Mouse (Mus musculus) midbrain, embryonic 12.5 days (tissue): ENCODE results near the gene Tctex1d1. TPM values are rescaled to one million over a fixed set of nuclear protein-coding genes. Genes with fewer than 3 reads are reported as not detected.

Experiments used
- ATAC-seq: fragments of 200-750 bp; cut with Nextera tagmentation; 2 replicates; pipeline ENCODE4 v1.8.0; 2017; ENCODE audit warnings: low read depth, moderate TSS enrichment, moderate library complexity; ENCODE audit not compliant: low FRiP score
- H3K27ac ChIP-seq: fragments of 300-500 bp; sonication (generic); replicated peaks from 2 replicates; pipeline ENCODE4 v1.5.1; 2016; ENCODE audit warnings: mild to moderate bottlenecking
- H3K27me3 ChIP-seq: fragments of 300-500 bp; sonication (generic); 2 replicates; pipeline ENCODE4 v1.6.1; 2016; ENCODE audit warnings: mild to moderate bottlenecking
- H3K36me3 ChIP-seq: fragments of 300-500 bp; sonication (generic); 2 replicates; pipeline ENCODE4 v1.6.1; 2016
- H3K4me1 ChIP-seq: fragments of 300-500 bp; sonication (generic); 2 replicates; pipeline ENCODE4 v1.6.1; 2016
- H3K4me2 ChIP-seq: fragments of 300-500 bp; sonication (generic); replicated peaks from 2 replicates; pipeline ENCODE4 v1.6.1; 2016; ENCODE audit warnings: mild to moderate bottlenecking, moderate library complexity
- H3K4me3 ChIP-seq: fragments of 300-500 bp; sonication (generic); 2 replicates; pipeline ENCODE4 v1.5.1; 2016; ENCODE audit warnings: mild to moderate bottlenecking
- H3K9ac ChIP-seq: fragments of 300-500 bp; sonication (generic); replicated peaks from 2 replicates; pipeline ENCODE4 v1.6.1; 2016; ENCODE audit warnings: mild to moderate bottlenecking, moderate library complexity
- H3K9me3 ChIP-seq: fragments of 300-500 bp; sonication (generic); 2 replicates; pipeline ENCODE4 v1.6.1; 2016; ENCODE audit warnings: mild to moderate bottlenecking
- WGBS: fragments of 180-500 bp; shearing (Covaris S2); methylation state at CpG from one replicate; pipeline ENCODE4 v1.1.7; 2016; 5-methylcytosine and 5-hydroxymethylcytosine counted together
- polyA plus RNA-seq: library from polyadenylated mRNA; unstranded; fragments of >200 nt; fragmentation: Nextera tagmentation; extraction: Ambion mirVana; gene quantifications from 2 replicates; pipeline ENCODE4 v1.2.1, GENCODE M21; 2016

The Tctex1d1 gene
- polyA plus RNA-seq, 1 experiment from 2014 or later, result not detected

- H3K4me2 ChIP-seq, result no peak overlapping the region
- no peak for ATAC-seq
- no peak overlapping the region for H3K27ac ChIP-seq
- no peaks in the 10 kb centered on the region for H3K9me3 ChIP-seq
- no peak overlapping the region for H3K4me3 ChIP-seq
- H3K4me1 ChIP-seq, result peaks cover 2% of the 10 kb centered on the region
- no peaks in the 10 kb centered on the region for H3K36me3 ChIP-seq
- WGBS, result 78% methylated on average over 5 of the region's 5 CpGs
- no peak overlapping the region for H3K9ac ChIP-seq
- H3K27me3 ChIP-seq, result 0 out of 2 replicates have a peak, but pooled peaks cover 8% of the 10 kb centered on the region
Measured at GRCm38 (mm10) chr4:102971159-102971558, 7.2 kb upstream of the Tctex1d1 start.

DNA sequence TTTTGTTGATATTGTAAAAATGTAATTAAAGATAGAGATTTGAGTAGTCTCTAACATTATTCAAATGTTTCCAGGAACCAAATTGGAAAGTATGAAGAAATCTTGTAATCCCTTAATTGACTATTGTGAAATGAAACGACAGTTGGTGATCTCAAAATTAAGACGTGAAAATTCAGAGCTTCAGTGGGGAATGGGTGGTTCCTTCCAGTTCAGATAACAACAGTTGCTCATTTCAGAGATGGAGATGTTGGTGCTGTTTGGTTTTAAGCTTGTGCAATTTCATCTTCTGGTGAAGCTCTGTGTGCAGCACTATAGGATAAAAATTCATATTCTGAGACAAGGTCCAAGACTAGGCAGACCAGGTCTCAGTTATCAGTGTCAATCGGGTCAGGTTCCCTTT, 6.3 kb upstream of the Tctex1d1 start:
- Histone ChIP-seq H3K9ac (no peak overlapping the region), H3K36me3 (no peaks in the 10 kb centered on the region), H3K27ac (no peak overlapping the region), H3K4me2 (no peak overlapping the region), H3K4me1 (peaks cover 10% of the 10 kb centered on the region), H3K4me3 (no peak overlapping the region), H3K27me3 (peaks cover 13% of the 10 kb centered on the region), H3K9me3 (no peaks in the 10 kb centered on the region)
- ATAC-seq, result no peak
- WGBS, result 71% methylated on average over 3 of the region's 3 CpGs

DNA sequence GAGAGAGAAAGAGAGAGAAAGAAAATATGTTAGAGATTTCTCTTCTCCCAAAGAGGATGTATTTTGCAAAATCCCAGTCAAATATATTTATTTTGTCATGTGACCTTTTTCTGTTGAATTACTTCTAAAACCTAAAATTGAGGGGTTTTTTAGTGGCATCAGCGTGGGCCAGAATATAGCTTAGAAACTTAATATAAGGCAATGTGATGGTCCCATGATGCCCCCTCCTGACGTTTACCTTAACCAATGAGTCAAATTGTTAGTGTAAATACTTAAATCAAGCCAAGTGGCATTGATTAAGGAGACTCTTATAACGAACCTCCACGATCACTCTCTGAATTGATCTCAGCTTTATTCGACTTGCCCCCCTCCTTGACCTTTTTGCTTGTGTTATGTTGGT, 4.2 kb upstream of the Tctex1d1 start:
- no peak overlapping the region for H3K27ac ChIP-seq
- no peak overlapping the region for H3K4me2 ChIP-seq
- H3K36me3 ChIP-seq, result no peaks in the 10 kb centered on the region
- WGBS, result 59% methylated on average over 5 of the region's 5 CpGs
- no peak overlapping the region for H3K9ac ChIP-seq
- no peaks in the 10 kb centered on the region for H3K9me3 ChIP-seq
- no peak for ATAC-seq
- H3K4me1 ChIP-seq, result peaks cover 23% of the 10 kb centered on the region
- peaks cover 23% of the 10 kb centered on the region for H3K27me3 ChIP-seq
- no peak overlapping the region for H3K4me3 ChIP-seq

GRCm38 (mm10) chr4:102976290-102977275, 1.8 kb upstream of the Tctex1d1 start:
- no peak for ATAC-seq
- WGBS, result 13% methylated on average over 12 of the region's 12 CpGs
- Histone ChIP-seq H3K4me1 (peaks cover 23% of the 10 kb centered on the region), H3K27me3 (peaks cover 29% of the 10 kb centered on the region), H3K4me2 (no peak overlapping the region), H3K9ac (no peak overlapping the region), H3K36me3 (no peaks in the 10 kb centered on the region), H3K4me3 (no peak overlapping the region), H3K27ac (no peak overlapping the region), H3K9me3 (no peaks in the 10 kb centered on the region)

GRCm38 (mm10) chr4:102977778-102978321, 556 bp upstream of the Tctex1d1 start:
- Histone ChIP-seq H3K4me1 (peaks cover 23% of the 10 kb centered on the region), H3K9ac (no peak overlapping the region; the same call in 1 of the 2 replicates), H3K4me3 (peak overlapping the region; percentile 27), H3K27me3 (peaks cover 29% of the 10 kb centered on the region), H3K4me2 (peak overlapping the region; percentile 54), H3K36me3 (no peaks in the 10 kb centered on the region), H3K27ac (no peak overlapping the region), H3K9me3 (no peaks in the 10 kb centered on the region)
- ATAC-seq, result no peak
- 12% methylated on average over 16 of the region's 16 CpGs for WGBS

DNA sequence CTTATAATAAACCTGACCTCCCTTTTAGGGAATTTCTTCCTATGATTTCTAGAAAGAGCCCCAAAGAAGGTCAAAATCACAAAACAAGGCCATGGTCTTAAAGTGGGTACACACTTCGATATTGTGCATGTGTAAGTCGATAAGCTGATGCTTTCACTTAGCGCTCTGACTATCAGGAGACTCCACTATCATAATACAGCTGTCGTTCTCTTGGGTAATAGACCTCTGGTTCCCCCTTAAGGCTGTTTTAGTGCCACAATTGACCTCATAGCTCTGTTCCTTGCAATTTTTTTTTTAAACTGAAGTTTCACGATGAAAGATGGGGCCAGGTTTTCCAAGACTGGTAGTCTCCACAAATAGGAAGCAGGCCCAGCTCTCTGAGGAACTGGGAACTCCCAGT, 979 bp downstream of the Tctex1d1 start:
- peaks cover 28% of the 10 kb centered on the region for H3K27me3 ChIP-seq
- H3K9ac ChIP-seq, result no peak overlapping the region
- H3K36me3 ChIP-seq, result no peaks in the 10 kb centered on the region
- no peaks in the 10 kb centered on the region for H3K9me3 ChIP-seq
- WGBS, result 64% methylated on average over 5 of the region's 5 CpGs
- no peak overlapping the region for H3K27ac ChIP-seq
- H3K4me1 ChIP-seq, result peaks cover 23% of the 10 kb centered on the region
- no peak overlapping the region for H3K4me3 ChIP-seq
- no peak overlapping the region for H3K4me2 ChIP-seq
- ATAC-seq, result no peak

- Histone ChIP-seq H3K9ac (no peak overlapping the region), H3K4me3 (no peak overlapping the region), H3K4me2 (no peak overlapping the region), H3K4me1 (peaks cover 16% of the 10 kb centered on the region), H3K36me3 (no peaks in the 10 kb centered on the region), H3K27me3 (peaks cover 19% of the 10 kb centered on the region), H3K9me3 (no peaks in the 10 kb centered on the region), H3K27ac (no peak overlapping the region)
- no peak for ATAC-seq
- WGBS, result 87% methylated on average over 8 of the region's 8 CpGs
Measured at GRCm38 (mm10) chr4:102981709-102982108, 3.3 kb downstream of the Tctex1d1 start.

- no peak overlapping the region for H3K4me3 ChIP-seq
- H3K27me3 ChIP-seq, result no peaks in the 10 kb centered on the region
- H3K9me3 ChIP-seq, result no peaks in the 10 kb centered on the region
- no peak for ATAC-seq
- H3K36me3 ChIP-seq, result no peaks in the 10 kb centered on the region
- H3K27ac ChIP-seq, result no peak overlapping the region
- 70% methylated on average over 7 of the region's 7 CpGs for WGBS
- H3K4me1 ChIP-seq, result no peaks in the 10 kb centered on the region
- no peak overlapping the region for H3K9ac ChIP-seq
- H3K4me2 ChIP-seq, result no peak overlapping the region
Measured at GRCm38 (mm10) chr4:102986173-102986572, 7.8 kb downstream of the Tctex1d1 start.

- H3K4me3 ChIP-seq, result no peak overlapping the region
- no peak overlapping the region for H3K4me2 ChIP-seq
- H3K9me3 ChIP-seq, result no peaks in the 10 kb centered on the region
- H3K36me3 ChIP-seq, result no peaks in the 10 kb centered on the region
- no peak overlapping the region for H3K9ac ChIP-seq
- no peak overlapping the region for H3K27ac ChIP-seq
- 1% methylated on average over 2 of the region's 2 CpGs for WGBS
- no peaks in the 10 kb centered on the region for H3K27me3 ChIP-seq
- no peaks in the 10 kb centered on the region for H3K4me1 ChIP-seq
- peak; percentile 58 for ATAC-seq
Measured at GRCm38 (mm10) chr4:102986917-102987316, 8.5 kb downstream of the Tctex1d1 start.

DNA sequence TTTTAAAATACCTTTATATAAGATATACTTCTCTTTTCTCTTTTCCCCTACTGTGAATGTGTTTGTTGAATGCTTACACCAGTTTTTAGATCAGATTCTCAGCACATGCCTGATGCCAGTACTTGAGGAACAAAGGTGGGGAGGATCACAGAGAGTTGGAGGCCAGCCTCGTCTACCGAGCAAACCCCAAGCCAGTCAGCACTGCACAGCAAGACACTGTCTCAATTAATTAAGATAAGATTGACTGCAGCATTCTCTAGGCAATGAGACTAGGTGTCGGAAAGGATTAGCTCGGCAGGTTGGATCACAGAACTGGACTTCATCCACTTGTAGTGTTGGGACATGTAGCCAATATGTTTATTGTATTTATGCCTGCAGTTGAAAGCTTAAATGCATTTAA, 8.9 kb downstream of the Tctex1d1 start:
- H3K9ac ChIP-seq, result no peak overlapping the region
- 29% methylated on average over 4 of the region's 4 CpGs for WGBS
- no peaks in the 10 kb centered on the region for H3K27me3 ChIP-seq
- H3K4me1 ChIP-seq, result no peaks in the 10 kb centered on the region
- no peak overlapping the region for H3K4me3 ChIP-seq
- H3K36me3 ChIP-seq, result no peaks in the 10 kb centered on the region
- H3K9me3 ChIP-seq, result no peaks in the 10 kb centered on the region
- peak; percentile 47 for ATAC-seq
- H3K27ac ChIP-seq, result no peak overlapping the region
- H3K4me2 ChIP-seq, result no peak overlapping the region

GRCm38 (mm10) chr4:102987756-102988155, 9.3 kb downstream of the Tctex1d1 start:
- ATAC-seq, result no peak
- WGBS, result 61% methylated on average over 2 of the region's 2 CpGs

DNA sequence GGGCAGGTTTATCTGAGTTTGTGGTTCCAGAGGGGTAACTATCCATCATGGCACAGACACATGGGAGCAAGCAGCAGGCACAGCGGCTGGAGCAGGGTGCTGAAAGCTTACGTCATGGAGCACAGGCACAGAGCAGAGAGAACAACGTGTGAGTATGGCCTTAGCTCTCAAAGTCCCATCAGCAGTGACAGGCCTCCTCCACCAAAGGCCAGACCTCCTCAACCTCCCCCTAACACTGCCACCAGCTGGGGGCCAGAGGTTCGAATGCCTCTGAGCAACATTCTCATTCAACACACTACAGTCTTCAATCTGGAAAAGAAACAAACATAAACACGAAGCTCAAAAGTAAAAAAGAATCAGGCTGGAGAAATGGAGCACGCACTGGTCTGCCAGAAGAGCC, 10.1 kb downstream of the Tctex1d1 start:
- H3K27ac ChIP-seq, result no peak overlapping the region
- no peaks in the 10 kb centered on the region for H3K4me1 ChIP-seq
- H3K36me3 ChIP-seq, result no peaks in the 10 kb centered on the region
- H3K27me3 ChIP-seq, result no peaks in the 10 kb centered on the region
- no peaks in the 10 kb centered on the region for H3K9me3 ChIP-seq
- no peak overlapping the region for H3K9ac ChIP-seq
- H3K4me2 ChIP-seq, result no peak overlapping the region
- WGBS, result 87% methylated on average over 6 of the region's 6 CpGs
- no peak overlapping the region for H3K4me3 ChIP-seq
- ATAC-seq, result no peak

More at GRCm38 (mm10) chr4:102987756-102988155, 9.3 kb downstream of the Tctex1d1 start:
- Histone ChIP-seq H3K4me1 (no peaks in the 10 kb centered on the region), H3K27me3 (no peaks in the 10 kb centered on the region), H3K9ac (no peak overlapping the region), H3K9me3 (no peaks in the 10 kb centered on the region), H3K27ac (no peak overlapping the region), H3K4me2 (no peak overlapping the region), H3K4me3 (no peak overlapping the region), H3K36me3 (no peaks in the 10 kb centered on the region)
